Mouse (Mus musculus) embryo, embryonic 11 days (tissue): ENCODE measurements around the gene Phf3.

Source experiments
- DNase-seq: peaks from one replicate; pipeline ENCODE4 v3.0.0-alpha.2; 2015

Phf3 gene

GRCm38 (mm10) chr1:30756794-30757193 is 116.9 kb downstream of the Phf3 start:
- DNase-seq, result no peak

- no peak for DNase-seq
These were observed 118.1 kb downstream of the Phf3 start for GRCm38 (mm10) chr1:30755453-30756224.
